Mouse (Mus musculus): ENCODE measurements around the gene Fshr. TPM values are rescaled to one million over a fixed set of nuclear protein-coding genes. Genes with fewer than 3 reads are reported as not detected.
"Not testable (repeated sequence)": the region's sequence is repeated elsewhere in the genome, so short reads cannot be mapped to it uniquely, and the experiment has no call there.

The Fshr gene
- not detected in 2 replicates for polyA plus RNA-seq (2012; rRNA removed)

DNA sequence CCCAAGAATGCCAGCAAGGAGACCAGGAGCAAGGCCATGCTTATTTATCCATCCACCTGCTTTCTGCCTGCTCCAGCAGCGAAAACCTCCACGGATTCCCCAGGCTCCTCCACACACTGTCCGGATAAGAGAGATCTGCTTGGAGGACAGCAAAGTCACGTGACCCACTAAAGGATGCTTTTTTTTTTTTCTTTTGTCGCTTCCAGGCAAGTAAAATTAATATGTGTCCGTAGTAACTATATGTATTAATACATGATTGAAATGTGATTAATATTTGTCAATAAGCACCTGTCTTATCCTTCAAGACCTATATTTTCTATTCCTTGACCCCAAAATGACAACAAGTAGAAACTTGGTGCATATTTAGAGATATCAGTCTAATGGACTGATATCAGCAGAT lies at the start of gene Fshr:
Fshr (minus strand) TSS at position 101 of the 400 bp plus-strand sequence.
- no peak for DNase-seq (ENCODE audit: low read depth)

DNA sequence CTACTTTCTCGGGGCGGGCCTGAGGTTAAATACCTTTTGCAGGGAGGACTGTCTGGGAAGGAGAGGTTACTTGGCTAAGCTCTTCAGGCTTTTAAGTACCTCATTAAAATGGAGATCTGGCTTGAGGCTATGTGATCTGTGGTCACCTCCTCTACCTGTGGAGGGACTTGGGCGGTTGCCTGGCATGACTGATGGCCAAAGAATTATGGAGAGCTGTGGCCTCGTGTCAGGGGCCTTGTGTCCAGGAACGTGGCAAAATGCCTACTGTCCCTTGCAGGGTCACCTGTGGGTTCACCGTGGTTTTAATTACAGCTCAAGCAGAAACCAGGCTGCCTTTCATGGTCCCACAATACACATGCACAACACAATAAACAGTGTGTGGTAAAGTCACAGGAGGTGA lies 1.7 kb upstream of the Fshr start:
- DNase-seq (ENCODE audit: low read depth), result no peak

DNA sequence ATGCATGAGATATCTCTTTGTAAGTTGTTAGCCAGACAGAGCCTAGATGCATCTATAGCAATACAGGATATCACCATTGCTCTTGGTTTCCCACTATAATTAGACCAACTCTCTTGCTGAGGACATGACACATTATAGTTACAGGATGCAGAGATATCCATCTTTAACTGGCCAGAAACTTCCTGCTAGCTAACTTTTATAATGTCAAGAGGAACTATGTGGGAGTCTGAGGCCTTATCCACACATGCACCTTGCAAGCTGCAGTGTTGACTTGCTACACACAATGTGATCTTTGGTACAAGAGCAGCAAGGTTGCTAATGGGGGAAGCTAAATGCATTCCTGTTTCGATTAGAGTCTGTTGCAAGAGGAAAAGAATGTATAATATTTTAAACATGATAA lies 26.9 kb downstream of the Fshr start:
- DNase-seq (ENCODE audit: low read depth), result no peak

DNA sequence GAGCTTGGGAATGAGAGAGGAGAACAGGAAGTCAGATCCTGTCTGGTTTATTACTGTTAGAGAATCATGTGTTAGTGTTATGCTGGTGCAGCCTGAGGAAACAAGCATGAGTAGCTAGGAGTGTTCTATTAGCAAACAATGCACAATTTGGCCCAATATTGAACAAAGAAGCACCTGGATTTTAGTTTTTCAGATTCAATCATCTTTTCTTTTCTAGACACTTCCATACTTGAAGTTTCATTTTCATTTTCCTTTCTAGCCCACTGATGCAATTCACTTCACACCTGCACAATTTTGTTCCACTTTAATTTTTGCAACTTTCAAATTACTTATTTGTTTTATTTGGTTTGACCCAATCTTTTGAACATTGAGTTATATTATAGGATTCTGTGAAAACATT lies 35.7 kb downstream of the Fshr start:
- DNase-seq (ENCODE audit: low read depth), result no peak

DNA sequence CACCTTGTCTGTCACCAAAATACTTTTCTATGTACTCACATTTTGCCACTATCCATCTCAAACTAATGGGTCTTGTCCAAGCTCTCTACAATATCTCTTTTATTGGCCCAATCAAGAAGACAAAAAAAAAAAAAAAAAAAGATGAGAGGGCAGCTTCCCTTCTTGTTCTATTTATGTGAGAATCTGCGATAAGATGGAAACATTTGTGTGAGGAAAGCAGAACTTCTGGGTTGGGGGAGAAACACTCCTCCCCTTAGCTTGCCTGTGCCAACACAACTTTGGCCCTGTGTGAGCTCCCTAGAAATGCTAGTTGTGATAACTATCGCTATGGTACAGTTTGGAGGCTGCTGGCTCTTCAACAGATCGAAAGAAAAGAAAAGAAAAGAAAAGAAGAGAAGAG lies 38.0 kb downstream of the Fshr start:
- DNase-seq (ENCODE audit: low read depth), result no peak

DNA sequence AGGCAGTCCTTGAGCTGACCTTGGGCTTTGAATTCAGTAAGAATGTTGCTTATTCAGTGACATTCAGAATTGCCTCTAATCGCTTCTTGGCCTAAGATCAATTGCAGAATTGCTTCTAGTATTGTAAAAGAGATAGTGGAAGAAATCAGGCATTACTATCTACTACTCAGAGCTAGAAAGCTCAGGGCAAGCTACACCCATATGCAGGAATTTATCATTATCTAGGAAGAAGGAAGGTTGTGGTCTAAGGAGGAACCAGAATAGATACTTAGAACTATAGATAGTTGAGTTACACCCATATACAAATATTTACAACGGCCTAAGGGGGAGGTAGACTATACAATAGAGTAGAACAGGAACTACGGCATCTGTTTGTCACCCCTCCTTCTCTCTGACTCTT lies 41.1 kb downstream of the Fshr start:
- not testable (repeated sequence) for DNase-seq (ENCODE audit: low read depth)

DNA sequence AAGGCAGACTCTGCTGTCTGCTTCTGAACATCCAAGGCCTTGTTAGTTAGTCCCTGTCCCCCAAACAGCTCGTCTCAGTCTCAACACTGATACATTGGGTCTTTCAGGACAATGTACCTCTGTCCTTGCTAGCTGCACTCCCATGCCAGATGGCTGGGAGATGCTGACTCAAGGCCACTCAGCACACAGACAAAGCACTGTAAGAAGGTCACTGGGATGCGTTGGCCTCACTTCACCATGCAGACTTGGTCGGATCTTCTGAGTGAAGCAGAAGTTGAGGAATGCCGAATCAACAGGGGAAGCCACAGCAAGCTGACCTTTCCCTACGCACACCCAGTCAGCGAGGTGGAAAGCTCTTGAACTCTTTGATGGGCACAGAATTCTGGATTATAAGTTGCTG lies 55.7 kb downstream of the Fshr start:
- no peak for DNase-seq (ENCODE audit: low read depth)

DNA sequence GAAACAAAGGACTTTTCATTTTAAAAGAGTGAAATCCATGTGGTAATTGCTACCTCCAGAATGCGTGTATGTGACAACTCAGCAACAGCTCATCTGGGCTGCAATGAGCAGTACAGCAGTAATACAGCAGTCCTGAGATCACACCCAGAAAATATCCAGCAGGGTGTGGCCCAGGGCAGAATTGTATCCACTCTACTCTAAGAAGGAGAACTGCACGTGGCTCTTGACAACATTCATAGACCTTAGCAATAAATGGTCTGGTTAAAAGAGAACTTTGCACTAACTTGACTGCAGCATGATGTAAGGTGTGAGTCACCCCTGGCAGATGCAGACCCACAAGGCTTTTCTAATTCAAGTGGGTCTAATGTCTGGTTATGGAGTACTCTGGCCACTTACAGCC lies 80.5 kb downstream of the Fshr start:
- DNase-seq (ENCODE audit: low read depth), result no peak

DNA sequence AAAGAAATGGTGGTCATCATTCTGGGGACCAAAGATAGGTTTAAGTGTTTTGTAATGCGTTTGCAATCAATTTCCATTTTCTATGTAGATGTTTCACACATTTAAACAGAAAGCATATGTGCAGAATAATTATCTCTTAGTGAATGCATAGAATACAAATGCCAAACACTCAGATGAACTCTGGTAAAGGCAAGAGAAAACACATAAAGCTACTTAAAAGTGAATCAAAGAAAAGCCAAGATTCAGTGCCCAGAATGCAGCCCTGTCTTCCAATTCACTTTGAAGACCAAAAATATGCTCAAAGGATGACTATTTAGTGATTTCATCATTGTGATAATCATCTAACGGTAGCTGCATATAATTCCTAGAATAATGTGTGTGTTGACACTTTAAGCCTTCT lies 81.2 kb downstream of the Fshr start:
- DNase-seq (ENCODE audit: low read depth), result no peak

DNA sequence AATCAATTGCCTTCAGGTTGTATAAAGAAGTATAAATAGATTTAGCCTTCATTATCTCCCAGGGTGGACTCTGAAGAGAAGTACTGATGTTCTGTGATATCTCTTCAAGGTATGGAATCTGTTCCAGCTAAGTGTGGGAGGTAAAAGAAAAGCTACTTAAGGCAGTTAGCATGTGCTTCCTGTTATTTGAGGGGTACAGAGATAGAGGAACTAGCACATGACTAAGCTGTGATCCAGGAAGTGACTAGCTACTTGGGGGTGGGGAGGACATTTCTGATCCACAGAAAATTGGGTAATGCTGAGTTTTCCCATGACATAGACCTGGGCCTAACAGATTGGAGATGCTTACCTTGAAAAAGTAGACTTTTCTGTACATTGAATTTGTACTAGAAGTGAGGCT lies 86.5 kb downstream of the Fshr start:
- DNase-seq (ENCODE audit: low read depth), result no peak

DNA sequence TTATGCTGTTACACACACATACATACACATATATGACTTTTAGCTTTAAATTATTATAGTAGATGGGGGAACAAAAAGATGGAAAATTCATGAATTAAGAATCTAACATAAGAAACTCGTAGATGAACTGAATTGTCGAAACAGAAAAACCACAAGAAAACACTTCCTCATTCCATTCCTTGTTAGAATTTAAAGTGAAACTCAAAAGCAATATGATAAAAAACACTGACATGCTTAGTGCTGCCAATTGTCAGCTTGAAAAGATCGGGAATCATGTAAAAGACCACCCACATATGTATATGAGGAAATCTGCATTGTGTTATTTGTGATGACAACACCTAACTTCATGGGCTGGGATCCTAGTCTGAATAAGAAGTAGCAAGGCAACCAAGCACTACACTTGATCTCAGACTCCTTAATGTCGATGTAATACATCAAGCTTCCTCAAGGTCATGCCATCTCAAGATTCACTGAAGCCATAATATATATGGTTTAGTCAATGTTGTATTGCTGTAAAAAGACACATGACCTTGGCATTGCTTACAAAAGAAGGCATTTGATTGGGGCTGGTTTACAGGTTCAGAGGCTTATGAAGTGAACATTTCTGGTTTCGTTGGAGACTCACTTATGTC lies 99.6 kb downstream of the Fshr start:
- DNase-seq (ENCODE audit: low read depth), result no peak

DNA sequence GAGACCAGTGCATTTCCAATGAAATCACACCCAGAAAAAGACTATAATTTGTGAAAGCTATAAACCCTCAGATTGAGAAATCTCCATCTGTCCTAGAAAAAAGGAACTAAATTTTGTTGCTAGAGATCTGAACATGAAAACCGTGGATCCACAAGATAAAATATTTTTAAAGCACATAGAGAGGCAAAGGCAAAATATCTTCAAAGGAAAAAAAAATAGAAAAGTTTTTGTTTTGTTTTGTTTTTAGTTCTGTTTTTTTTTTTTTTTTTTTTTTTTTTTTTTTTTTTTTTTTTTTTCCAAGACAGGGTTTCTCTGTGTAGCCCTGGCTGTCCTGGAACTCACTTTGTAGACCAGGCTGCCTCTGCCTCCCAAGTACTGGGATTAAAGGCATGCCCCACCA lies 100.7 kb downstream of the Fshr start:
- not testable (repeated sequence) for DNase-seq (ENCODE audit: low read depth)

DNA sequence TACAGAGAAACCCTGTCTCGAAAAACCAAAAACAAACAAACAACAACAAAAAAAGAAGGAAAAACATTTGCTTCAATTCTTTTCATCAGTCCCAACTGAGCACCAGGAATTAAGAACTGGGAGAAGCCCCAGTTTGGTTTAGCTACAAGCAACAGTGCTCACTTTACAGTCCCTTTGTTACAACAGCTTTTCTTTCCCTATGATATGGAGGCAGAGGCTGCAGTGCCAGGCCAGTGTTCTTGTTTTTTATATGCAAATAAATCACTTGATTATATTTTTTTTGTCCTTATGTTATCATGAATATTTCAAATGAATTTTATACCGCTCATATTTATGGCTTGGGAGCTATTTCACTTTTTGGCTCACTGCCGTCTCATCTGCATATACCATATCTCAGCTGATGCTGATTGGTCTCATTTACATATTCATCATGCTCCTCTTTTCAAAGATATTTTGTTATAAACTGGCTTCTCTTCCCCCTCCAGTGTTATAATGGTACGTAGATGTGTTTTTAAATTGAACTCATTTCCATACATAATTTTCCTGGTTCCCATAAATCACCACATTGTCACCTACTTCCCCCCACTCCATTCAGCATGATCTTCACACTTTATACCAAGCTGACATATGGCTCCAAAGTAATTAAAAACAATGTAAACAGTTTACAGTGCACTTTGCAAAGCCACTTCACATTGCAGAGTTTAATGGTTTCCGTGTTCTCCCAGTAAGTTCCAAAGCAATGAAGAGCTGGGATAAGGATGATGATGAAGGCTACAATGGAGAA lies 110.6 kb downstream of the Fshr start:
- no peak for DNase-seq (ENCODE audit: low read depth)

DNA sequence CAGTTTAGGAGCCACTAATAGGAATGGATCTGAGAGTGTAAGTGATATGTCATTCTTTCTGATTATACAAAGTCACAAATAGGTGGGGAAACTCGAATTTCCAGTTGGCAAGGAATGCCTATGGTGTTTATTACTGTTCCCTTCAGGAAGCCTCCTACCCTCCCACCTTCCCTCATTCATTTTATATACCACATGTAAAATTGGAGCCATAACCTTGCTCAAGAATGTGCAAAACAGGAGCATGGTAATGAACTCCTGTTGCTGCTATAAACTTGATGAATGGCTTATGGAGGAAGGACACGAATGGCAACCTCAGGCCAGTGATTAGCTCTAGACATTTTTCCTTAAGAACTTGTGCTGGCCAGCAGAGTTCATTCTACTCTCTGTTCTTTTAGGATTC lies 117.6 kb downstream of the Fshr start:
- no peak for DNase-seq (ENCODE audit: low read depth)

DNA sequence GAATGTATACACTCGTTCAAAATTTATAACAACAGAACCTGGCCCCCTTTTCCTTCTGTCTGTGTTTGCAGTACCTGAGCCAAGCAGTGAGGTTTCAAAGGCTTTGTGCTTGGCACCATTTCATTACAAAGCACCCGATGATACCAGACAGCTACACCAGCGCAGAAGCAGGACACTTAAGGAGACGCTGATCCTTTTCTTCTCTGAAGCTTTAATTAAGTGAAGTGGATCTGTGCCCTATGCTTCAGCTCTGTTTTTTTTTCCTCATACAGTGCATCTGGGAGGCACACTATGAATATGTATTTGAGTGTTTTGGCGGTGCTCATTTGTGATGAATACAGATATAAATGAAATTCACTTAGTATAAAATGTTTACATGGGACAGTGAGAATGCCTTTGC lies 120.8 kb downstream of the Fshr start:
- no peak for DNase-seq (ENCODE audit: low read depth)

DNA sequence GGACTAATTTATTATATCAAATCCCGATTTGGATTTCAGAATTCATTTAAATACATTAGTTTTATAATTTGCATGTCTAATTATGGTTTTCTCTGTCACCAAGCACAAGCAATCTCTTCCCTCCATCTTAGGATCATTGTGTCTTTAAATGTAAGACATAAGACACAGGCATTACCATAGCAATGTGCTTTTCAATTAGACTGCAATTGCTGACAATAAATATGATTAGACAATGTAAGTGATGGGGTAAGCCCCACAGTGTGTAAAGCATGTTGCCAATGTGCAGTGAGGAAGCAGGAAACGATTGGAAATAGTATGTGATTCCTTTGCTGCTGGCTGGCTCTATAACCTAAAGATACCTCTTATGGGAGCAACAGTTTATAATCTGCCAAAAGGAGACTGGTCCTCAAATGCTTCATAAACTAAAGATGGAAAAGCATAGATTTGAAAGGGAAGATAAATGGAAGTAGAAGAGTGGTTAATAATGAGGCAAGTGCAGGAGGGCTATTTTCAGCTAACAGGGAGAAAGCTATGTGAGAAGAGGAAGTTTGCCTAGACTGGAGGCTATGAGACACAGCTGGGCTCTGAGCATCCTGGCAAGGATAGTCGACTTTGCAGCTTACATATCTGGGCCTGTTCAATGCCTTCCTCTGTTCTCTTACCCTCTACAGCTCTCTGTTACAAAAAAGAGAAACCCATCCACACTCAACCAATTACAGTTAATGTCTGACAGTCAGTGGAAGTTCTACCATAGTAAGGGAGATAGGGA lies 136.0 kb downstream of the Fshr start:
- no peak for DNase-seq (ENCODE audit: low read depth)

DNA sequence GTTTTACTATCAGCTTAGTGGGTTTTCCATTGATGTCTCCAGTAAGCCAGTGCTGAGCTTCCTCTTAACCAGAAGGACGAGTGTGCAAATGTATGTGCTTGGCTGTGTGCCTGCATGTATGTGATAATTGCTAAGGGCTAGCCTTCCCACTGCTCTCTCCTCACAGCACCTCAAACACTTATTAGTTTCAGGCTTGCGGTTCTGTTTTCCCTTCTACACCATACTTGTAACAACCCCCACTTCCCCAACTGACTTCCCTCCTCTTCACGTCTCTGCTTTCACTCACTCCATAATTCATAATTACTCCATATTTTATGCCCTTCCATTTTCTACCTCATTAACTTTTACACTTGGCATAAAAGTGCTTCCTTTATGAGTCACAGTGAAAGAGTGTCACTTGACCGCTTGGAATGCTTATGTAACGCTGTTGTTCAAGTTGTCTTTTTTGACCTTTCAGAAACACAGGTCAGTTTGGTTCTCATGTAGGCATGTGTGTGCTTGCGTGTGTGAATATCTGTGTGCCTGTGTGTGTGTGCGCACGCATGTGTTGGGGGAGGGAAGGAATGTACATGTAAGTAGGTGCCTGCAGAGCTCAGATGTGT lies 138.0 kb downstream of the Fshr start:
- DNase-seq (ENCODE audit: low read depth), result no peak

DNA sequence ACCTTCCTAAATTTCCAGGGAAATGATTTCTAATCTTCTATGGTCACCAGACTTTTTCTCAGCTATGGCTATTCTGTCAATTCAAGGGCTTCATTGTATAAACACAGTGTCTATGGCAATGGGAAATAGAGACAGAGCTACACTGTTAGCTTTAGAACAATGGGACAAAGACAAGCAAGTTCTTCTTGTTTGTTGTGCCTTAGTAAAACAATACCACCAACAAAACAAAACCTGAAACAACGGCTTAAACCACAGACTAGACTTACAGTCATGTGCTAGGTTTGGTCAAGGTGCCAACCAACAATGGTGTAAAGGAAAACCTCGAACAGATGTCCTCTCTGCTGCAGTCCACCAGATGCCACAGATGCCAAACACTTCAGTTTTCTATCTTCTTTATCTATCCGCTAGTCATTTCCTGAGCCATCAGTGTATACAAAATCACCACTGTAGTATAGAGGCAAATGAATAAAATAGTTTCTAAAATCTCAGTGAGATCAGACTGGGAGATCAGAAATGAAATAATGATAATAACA lies 149.4 kb downstream of the Fshr start:
- no peak for DNase-seq (ENCODE audit: low read depth)

DNA sequence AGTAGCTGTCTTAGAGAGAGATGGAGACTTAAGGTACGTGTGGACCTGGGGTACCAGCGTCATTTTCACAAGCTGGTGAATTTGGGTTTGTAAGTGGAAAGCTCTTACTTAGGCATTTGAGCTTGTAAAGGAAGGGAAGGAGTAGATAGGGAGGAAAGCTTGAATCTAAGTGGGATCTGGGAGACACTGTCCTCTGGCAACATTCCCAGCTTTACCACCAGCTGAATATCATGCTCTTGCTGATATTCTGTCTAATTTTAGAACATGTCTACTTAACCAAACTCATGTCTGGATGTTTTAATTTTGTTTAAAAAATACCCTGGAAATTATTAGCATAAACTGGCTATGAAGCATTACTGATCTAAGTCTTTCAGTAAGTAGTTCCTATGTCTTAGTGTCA lies 151.4 kb downstream of the Fshr start:
- DNase-seq (ENCODE audit: low read depth), result no peak

DNA sequence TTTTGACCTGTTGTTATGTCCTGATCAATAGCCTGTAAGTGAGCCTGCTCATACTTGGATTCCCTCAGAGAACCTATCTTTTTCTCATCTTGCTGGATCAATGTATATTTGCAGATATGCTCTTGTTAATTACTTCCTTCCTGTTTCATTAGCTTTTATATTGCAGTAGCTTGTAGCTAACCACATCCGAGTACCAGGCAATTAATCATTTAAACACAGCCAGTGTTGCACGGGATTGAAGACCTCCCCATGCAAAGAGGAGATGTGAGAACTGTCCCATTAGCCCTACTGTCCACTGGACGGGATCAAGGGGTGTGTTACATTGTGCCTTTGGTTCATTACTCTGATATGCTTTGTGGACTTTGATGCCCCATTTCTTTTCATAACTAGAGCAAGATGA lies 154.5 kb downstream of the Fshr start:
- DNase-seq (ENCODE audit: low read depth), result no peak

DNA sequence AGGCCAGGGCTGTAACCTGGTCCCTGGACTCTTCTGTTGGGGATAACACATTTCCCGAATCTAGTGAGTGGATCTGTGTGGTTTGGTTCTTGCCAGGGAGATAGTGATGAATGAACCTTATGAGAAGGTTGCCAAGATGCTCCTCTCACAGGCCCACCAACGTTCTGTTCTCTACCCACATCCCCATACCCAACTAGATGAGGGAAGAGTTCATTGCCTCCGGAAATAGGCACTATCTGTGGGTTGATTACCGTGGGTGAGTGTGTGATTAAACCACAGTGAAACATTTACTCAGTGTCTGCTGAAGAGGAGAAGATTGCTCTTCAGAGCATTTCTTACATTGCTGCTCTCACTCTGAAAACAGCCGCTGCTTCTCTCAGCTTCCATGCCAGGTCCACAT lies 163.8 kb downstream of the Fshr start:
- no peak for DNase-seq (ENCODE audit: low read depth)

DNA sequence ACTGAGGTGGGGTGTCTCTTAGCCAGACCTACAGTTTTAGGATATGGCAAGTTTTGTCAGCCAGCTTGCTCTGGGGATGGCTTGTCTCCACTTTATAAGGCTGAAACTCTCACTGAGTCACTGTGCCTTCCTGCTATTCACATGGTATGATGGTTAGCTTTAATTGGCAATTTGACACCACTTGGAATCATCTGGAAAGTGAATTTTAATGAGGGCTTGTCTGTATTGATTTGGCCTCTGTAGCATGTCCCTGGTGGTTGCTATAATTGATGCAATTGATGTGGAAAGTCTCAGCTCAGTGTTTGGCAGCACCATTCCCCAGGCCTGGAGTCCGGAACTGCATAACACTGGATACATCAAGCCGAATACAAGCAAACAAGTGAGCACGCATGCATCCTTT lies 164.4 kb downstream of the Fshr start:
- DNase-seq (ENCODE audit: low read depth), result no peak
